Mouse (Mus musculus) C2C12 (cell line): ENCODE measurements around the gene Col15a1.

Source experiments
- CEBPB ChIP-seq: IDR thresholded peaks from one replicate; pipeline ENCODE4 v1.6.1; 2011; ENCODE audit warnings: low read depth, mild to moderate bottlenecking, control low read depth, moderate library complexity
- CTCF ChIP-seq: IDR thresholded peaks from one replicate; pipeline ENCODE4 v1.5.1; 2011; ENCODE audit not compliant: control insufficient read depth, insufficient read depth, insufficient read length
- MAX ChIP-seq: IDR thresholded peaks from one replicate; pipeline ENCODE4 v1.6.1; 2011; ENCODE audit warnings: mild to moderate bottlenecking, control low read depth
- MYOD1 ChIP-seq: IDR thresholded peaks from one replicate; pipeline ENCODE4 v1.6.1; 2011; ENCODE audit warnings: low read depth; ENCODE audit not compliant: control insufficient read depth, insufficient read length
- MYOG ChIP-seq: IDR thresholded peaks from one replicate; pipeline ENCODE4 v1.6.1; 2011; ENCODE audit not compliant: control insufficient read depth, insufficient read length; ENCODE audit errors: extremely low read depth
- USF1 ChIP-seq: IDR thresholded peaks from one replicate; pipeline ENCODE4 v1.6.1; 2011; ENCODE audit warnings: low read depth, mild to moderate bottlenecking, control low read depth, moderate library complexity

GRCm38 (mm10) chr4:47258201-47258600 is 50.2 kb downstream of the Col15a1 start:
- TF ChIP-seq CTCF (no peak), USF1 (no peak), MAX (no peak), MYOD1 (no peak), CEBPB (no peak), MYOG (no peak)
